Mouse (Mus musculus): ENCODE results near the gene Crocc2. TPM values are rescaled to one million over a fixed set of nuclear protein-coding genes. Genes with fewer than 3 reads are reported as not detected.

Gene Crocc2
- polyA plus RNA-seq, 1 experiment from 2014 or later, result 0.15 TPM

DNA sequence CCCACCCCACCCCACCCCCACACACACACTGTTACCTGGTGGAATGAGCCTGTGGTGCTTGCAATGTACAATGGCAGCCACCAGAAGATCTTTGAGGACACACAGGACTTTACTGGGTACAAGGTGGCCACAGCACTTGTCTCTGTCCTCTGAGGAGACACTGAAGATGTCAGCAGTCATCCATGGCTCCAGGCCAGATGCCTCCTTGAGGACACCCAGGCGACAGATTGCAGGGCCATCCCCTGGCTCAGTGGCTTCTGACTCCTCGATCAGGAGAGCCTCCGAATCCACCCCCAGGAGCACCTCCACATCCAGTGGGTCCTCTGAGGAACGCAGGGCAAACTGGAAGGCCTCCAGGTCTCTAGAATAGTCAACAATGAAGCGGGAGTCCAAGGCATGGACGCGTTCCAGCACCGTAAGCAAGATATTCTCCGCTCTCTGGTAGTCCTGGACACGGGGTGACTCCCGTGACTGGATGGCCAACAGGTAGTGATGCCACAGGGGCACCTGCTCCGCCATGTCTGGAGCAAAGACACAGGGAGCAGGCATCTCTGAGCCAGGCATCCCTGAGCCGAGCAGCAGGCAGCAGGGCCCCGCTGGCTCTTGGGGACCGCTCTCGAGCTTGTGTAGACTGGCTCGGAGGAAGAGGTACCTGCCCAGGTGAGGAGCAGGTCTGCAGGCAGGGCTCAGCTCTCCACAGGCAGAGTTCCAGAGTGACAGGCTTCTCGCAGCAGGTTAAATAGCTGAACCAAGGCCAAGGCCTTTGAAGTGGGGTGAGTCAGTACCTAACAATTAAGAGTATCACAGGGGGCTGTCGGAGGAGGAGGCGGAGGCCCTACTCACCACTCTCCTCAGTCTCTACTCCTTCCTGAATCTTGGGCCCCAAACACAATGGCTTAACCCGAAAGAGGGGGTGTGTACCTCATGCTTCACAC is 8.7 kb upstream of the Crocc2 start:
- Histone ChIP-seq H3K36me3 (ENCODE audit: control insufficient read depth, insufficient read depth, low read length) (no peaks in the 10 kb centered on the region), H3K27me3 (ENCODE audit: control insufficient read depth, insufficient read depth, low read length) (no peaks in the 10 kb centered on the region), H3K4me1 (ENCODE audit: control insufficient read depth, insufficient read depth, low read length) (no peaks in the 10 kb centered on the region), H3K27ac (ENCODE audit: low read depth, low read length) (no peak overlapping the region), H3K9me3 (ENCODE audit: control insufficient read depth, low read length) (no peaks in the 10 kb centered on the region), H3K4me3 (ENCODE audit: low read depth, low read length) (no peak overlapping the region), H3K4me2 (ENCODE audit: low read depth) (no peak overlapping the region), H3K9ac (ENCODE audit: low read length) (no peak overlapping the region)
- no peak for DNase-seq (ENCODE audit: low spot score)
- 84% methylated on average over 21 of the region's 21 CpGs for WGBS
- ATAC-seq (ENCODE audit: insufficient read depth, low FRiP score, low TSS enrichment), result no peak

GRCm38 (mm10) chr1:93160501-93161133 is 7.9 kb upstream of the Crocc2 start, which contains the start of gene 2310007B03Rik:
TSS of gene 2310007B03Rik (minus strand) at chr1:93160948.
- no peak for ATAC-seq (ENCODE audit: insufficient read depth, low FRiP score, low TSS enrichment)
- no peak within 1 kb of the TSS for H3K9ac ChIP-seq (ENCODE audit: low read length)

DNA sequence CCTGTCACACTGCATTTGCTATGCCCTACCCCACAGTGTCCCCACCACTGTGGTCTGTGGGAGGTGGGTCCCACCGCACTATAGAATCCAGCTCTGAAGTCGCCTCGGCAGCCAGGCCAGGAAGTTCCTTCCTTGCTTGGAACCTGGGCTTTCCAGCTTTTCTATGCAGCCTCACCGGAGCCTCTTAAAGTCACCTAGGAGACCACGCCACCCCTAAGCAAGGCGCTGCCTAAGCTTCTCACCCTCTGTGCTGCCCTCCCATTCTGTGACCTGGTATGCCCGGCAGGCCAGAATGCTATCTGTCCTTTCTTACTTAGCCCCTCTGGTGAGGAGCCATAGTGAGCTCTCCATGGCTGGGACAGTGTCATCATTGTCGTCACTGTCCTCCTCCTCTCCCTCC is 7.2 kb upstream of the Crocc2 start:
- Histone ChIP-seq H3K4me1 (ENCODE audit: control insufficient read depth, insufficient read depth, low read length) (no peaks in the 10 kb centered on the region), H3K27ac (ENCODE audit: low read depth, low read length) (no peak overlapping the region), H3K36me3 (ENCODE audit: control insufficient read depth, insufficient read depth, low read length) (no peaks in the 10 kb centered on the region), H3K4me2 (ENCODE audit: low read depth) (no peak overlapping the region), H3K4me3 (ENCODE audit: low read depth, low read length) (no peak overlapping the region), H3K27me3 (ENCODE audit: control insufficient read depth, insufficient read depth, low read length) (no peaks in the 10 kb centered on the region), H3K9me3 (ENCODE audit: control insufficient read depth, low read length) (no peaks in the 10 kb centered on the region), H3K9ac (ENCODE audit: low read length) (no peak overlapping the region)
- DNase-seq (ENCODE audit: low spot score) (no peak), ATAC-seq (ENCODE audit: insufficient read depth, low FRiP score, low TSS enrichment) (no peak)
- 80% methylated on average over 8 of the region's 8 CpGs for WGBS

More at GRCm38 (mm10) chr1:93160501-93161133, 7.9 kb upstream of the Crocc2 start, which contains the start of gene 2310007B03Rik:
- no peak within 1 kb of the TSS for H3K4me3 ChIP-seq (ENCODE audit: low read depth, low read length)
- no peaks in the 10 kb centered on the region for H3K36me3 ChIP-seq (ENCODE audit: control insufficient read depth, insufficient read depth, low read length)
- DNase-seq (ENCODE audit: low spot score), result no peak
- WGBS, result 76% methylated on average over 8 of the region's 8 CpGs
- no peaks in the 10 kb centered on the region for H3K4me1 ChIP-seq (ENCODE audit: control insufficient read depth, insufficient read depth, low read length)
- no peaks in the 10 kb centered on the region for H3K27me3 ChIP-seq (ENCODE audit: control insufficient read depth, insufficient read depth, low read length)
- H3K27ac ChIP-seq (ENCODE audit: low read depth, low read length), result no peak within 1 kb of the TSS
- H3K4me2 ChIP-seq (ENCODE audit: low read depth), result no peak within 1 kb of the TSS
- H3K9me3 ChIP-seq (ENCODE audit: control insufficient read depth, low read length), result no peaks in the 10 kb centered on the region

DNA sequence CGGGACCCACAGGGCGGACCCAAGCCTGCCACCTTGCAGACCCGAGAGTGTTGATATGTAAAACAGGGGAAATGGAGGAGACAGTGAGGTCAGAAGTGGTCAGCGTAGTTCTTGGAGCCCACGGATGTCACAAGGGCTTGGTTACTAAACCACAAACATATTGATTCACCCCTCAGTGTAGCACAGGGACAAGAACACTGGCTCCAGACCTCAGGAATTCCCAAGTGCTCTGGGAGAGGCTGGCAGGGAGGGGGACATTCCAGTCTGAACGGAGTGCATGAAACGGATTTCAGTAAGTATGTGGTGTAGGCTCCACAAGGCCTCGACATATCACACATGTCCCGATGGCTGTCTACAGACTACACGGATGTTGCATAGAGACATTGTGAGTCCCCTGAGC is 6.6 kb upstream of the Crocc2 start:
- Histone ChIP-seq H3K9me3 (ENCODE audit: control insufficient read depth, low read length) (no peaks in the 10 kb centered on the region), H3K4me2 (ENCODE audit: low read depth) (no peak overlapping the region), H3K9ac (ENCODE audit: low read length) (no peak overlapping the region), H3K27me3 (ENCODE audit: control insufficient read depth, insufficient read depth, low read length) (no peaks in the 10 kb centered on the region), H3K27ac (ENCODE audit: low read depth, low read length) (no peak overlapping the region), H3K36me3 (ENCODE audit: control insufficient read depth, insufficient read depth, low read length) (no peaks in the 10 kb centered on the region), H3K4me1 (ENCODE audit: control insufficient read depth, insufficient read depth, low read length) (no peaks in the 10 kb centered on the region), H3K4me3 (ENCODE audit: low read depth, low read length) (no peak overlapping the region)
- ATAC-seq (ENCODE audit: insufficient read depth, low FRiP score, low TSS enrichment) (no peak), DNase-seq (ENCODE audit: low spot score) (no peak)
- WGBS, result 86% methylated on average over 10 of the region's 10 CpGs

- 86% methylated on average over 7 of the region's 7 CpGs for WGBS
Measured at GRCm38 (mm10) chr1:93162588-93162987, 5.9 kb upstream of the Crocc2 start.

GRCm38 (mm10) chr1:93165447-93165846 is 3.1 kb upstream of the Crocc2 start:
- no peaks in the 10 kb centered on the region for H3K36me3 ChIP-seq (ENCODE audit: control insufficient read depth, insufficient read depth, low read length)
- DNase-seq (ENCODE audit: low spot score) (no peak), ATAC-seq (ENCODE audit: insufficient read depth, low FRiP score, low TSS enrichment) (no peak)
- no peaks in the 10 kb centered on the region for H3K4me1 ChIP-seq (ENCODE audit: control insufficient read depth, insufficient read depth, low read length)
- no peak overlapping the region for H3K27ac ChIP-seq (ENCODE audit: low read depth, low read length)
- no peak overlapping the region for H3K4me2 ChIP-seq (ENCODE audit: low read depth)
- no peaks in the 10 kb centered on the region for H3K27me3 ChIP-seq (ENCODE audit: control insufficient read depth, insufficient read depth, low read length)
- H3K9me3 ChIP-seq (ENCODE audit: control insufficient read depth, low read length), result no peaks in the 10 kb centered on the region
- 89% methylated on average over 9 of the region's 9 CpGs for WGBS
- H3K4me3 ChIP-seq (ENCODE audit: low read depth, low read length), result no peak overlapping the region
- H3K9ac ChIP-seq (ENCODE audit: low read length), result no peak overlapping the region

More at GRCm38 (mm10) chr1:93162588-93162987, 5.9 kb upstream of the Crocc2 start:
- DNase-seq (ENCODE audit: low spot score) (no peak), ATAC-seq (ENCODE audit: insufficient read depth, low FRiP score, low TSS enrichment) (no peak)
- Histone ChIP-seq H3K4me3 (ENCODE audit: low read depth, low read length) (no peak overlapping the region), H3K9me3 (ENCODE audit: control insufficient read depth, low read length) (no peaks in the 10 kb centered on the region), H3K27ac (ENCODE audit: low read depth, low read length) (no peak overlapping the region), H3K4me1 (ENCODE audit: control insufficient read depth, insufficient read depth, low read length) (no peaks in the 10 kb centered on the region), H3K36me3 (ENCODE audit: control insufficient read depth, insufficient read depth, low read length) (no peaks in the 10 kb centered on the region), H3K9ac (ENCODE audit: low read length) (no peak overlapping the region), H3K4me2 (ENCODE audit: low read depth) (no peak overlapping the region), H3K27me3 (ENCODE audit: control insufficient read depth, insufficient read depth, low read length) (no peaks in the 10 kb centered on the region)

- no peak overlapping the region for H3K4me2 ChIP-seq (ENCODE audit: low read depth)
- WGBS, result 89% methylated on average over 11 of the region's 11 CpGs
- no peaks in the 10 kb centered on the region for H3K9me3 ChIP-seq (ENCODE audit: control insufficient read depth, low read length)
- H3K4me1 ChIP-seq (ENCODE audit: control insufficient read depth, insufficient read depth, low read length), result no peaks in the 10 kb centered on the region
- H3K27ac ChIP-seq (ENCODE audit: low read depth, low read length), result no peak overlapping the region
- H3K9ac ChIP-seq (ENCODE audit: low read length), result no peak overlapping the region
- H3K36me3 ChIP-seq (ENCODE audit: control insufficient read depth, insufficient read depth, low read length), result no peaks in the 10 kb centered on the region
- DNase-seq (ENCODE audit: low spot score) (no peak), ATAC-seq (ENCODE audit: insufficient read depth, low FRiP score, low TSS enrichment) (no peak)
- no peaks in the 10 kb centered on the region for H3K27me3 ChIP-seq (ENCODE audit: control insufficient read depth, insufficient read depth, low read length)
- no peak overlapping the region for H3K4me3 ChIP-seq (ENCODE audit: low read depth, low read length)
Measured at GRCm38 (mm10) chr1:93166346-93167079, 2.0 kb upstream of the Crocc2 start.

GRCm38 (mm10) chr1:93173665-93174064 is 5.1 kb downstream of the Crocc2 start:
- Histone ChIP-seq H3K36me3 (ENCODE audit: control insufficient read depth, insufficient read depth, low read length) (no peaks in the 10 kb centered on the region), H3K4me2 (ENCODE audit: low read depth) (no peak overlapping the region), H3K4me1 (ENCODE audit: control insufficient read depth, insufficient read depth, low read length) (peaks cover 11% of the 10 kb centered on the region), H3K27me3 (ENCODE audit: control insufficient read depth, insufficient read depth, low read length) (no peaks in the 10 kb centered on the region), H3K4me3 (ENCODE audit: low read depth, low read length) (no peak overlapping the region), H3K27ac (ENCODE audit: low read depth, low read length) (no peak overlapping the region), H3K9ac (ENCODE audit: low read length) (no peak overlapping the region), H3K9me3 (ENCODE audit: control insufficient read depth, low read length) (no peaks in the 10 kb centered on the region)
- no peak for DNase-seq (ENCODE audit: low spot score)
- ATAC-seq (ENCODE audit: insufficient read depth, low FRiP score, low TSS enrichment), result no peak
- 65% methylated on average over 4 of the region's 4 CpGs for WGBS
